Mouse (Mus musculus) Patski (cell line): ENCODE results near the gene Rhbdd2. TPM values are rescaled to one million over a fixed set of nuclear protein-coding genes. Genes with fewer than 3 reads are reported as not detected.

Source experiments
- ATAC-seq: fragments of 100-300 bp; one replicate; pipeline ENCODE4 v1.8.0; 2021
- CTCF ChIA-PET: fragments of 350-600 bp; sonication (Branson Sonifier 250); formaldehyde crosslinking; loops from one replicate; lab custom pipeline; 2022; ENCODE audit warnings: inconsistent platforms; lab: Charles Lee
- POLR2A ChIA-PET: fragments of 350-600 bp; sonication (Branson Sonifier 250); formaldehyde crosslinking; loops from one replicate; lab custom pipeline; 2022; ENCODE audit warnings: antibody characterized with exemption, inconsistent platforms; lab: Charles Lee
- DNase-seq: peaks from one replicate; pipeline ENCODE4 v3.0.0-alpha.2; 2011; ENCODE audit warnings: low read depth, low spot score
- H3K27me3 ChIP-seq: fragments of 371-371 bp; one replicate; pipeline ENCODE4 v1.5.1; 2021
- CTCF ChIP-seq: fragments of 100-300 bp; IDR thresholded peaks from one replicate; pipeline ENCODE4 v1.5.1; 2021
- in situ Hi-C: fragments of 300-500 bp; cut with MboI; formaldehyde crosslinking; loops from 3 replicates; pipeline ENCODE4 v1.11.1; 2018; ENCODE audit warnings: low pct_unique_long_range_greater_than_20kb, mixed read lengths
- polyA plus RNA-seq: library from polyadenylated mRNA; unstranded; gene quantifications from one replicate; pipeline ENCODE4 v1.2.3, GENCODE M21; 2021

The Rhbdd2 gene
- polyA plus RNA-seq, 1 experiment from 2014 or later = 36.7 TPM

DNA sequence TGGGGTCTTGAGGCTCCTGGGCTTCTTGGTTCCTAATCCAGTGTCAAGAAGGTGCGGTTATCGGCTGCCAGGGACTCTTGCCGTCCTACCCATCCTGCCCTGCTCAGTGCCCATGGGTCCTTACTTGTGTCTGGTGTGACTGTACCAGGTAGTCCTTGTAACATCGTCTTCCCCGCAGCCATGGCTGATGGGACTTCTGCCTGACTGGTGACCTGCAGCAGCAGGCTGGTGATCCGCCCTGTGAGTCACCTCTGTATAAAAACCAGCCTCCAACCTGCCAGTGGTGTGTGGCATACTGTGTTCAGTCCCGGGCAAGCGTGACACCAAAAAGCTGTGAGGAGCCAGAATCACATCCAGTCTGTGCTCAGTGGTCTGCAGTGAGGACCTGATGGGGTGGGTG is 11.5 kb downstream of the Rhbdd2 start:
- CTCF ChIA-PET = interaction anchor here (1.4 to 1.6 kb wide), 2 partner anchors 13 to 14 kb away, joined by 3 to 5 read pairs; no protein-coding TSS in a partner anchor
- in situ Hi-C loops = no loop called here
- POLR2A ChIA-PET = no interaction called here
- no peak for TF ChIP-seq CTCF
- no peak for DNase-seq
- H3K27me3 ChIP-seq = no peaks in the 10 kb centered on the region
- ATAC-seq = no peak

DNA sequence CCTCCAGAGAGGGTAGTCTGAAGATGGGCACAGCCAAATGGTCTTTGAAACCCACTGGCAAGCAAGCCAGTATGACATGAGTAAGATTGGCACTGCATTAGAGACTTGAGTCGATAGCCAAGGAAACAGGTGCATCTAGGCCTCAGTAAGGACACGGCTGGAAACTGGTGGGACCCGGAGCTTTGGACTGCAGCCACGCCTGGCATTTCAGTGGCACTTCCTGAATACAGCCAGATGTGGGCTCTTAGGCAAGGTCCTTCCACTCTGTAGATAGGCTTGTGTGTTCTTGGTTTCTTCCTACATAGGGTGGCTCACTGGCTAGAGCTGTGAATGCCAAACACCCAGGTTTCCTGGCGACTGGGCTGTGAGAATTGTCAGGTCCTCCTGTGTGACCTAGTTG is 12.9 kb downstream of the Rhbdd2 start:
- CTCF ChIA-PET = no interaction called here
- H3K27me3 ChIP-seq = no peaks in the 10 kb centered on the region
- in situ Hi-C loops = no loop called here
- DNase-seq = no peak
- no peak for TF ChIP-seq CTCF
- POLR2A ChIA-PET = no interaction called here
- ATAC-seq = no peak

GRCm38 (mm10) chr5:135646038-135646437 is 13.6 kb downstream of the Rhbdd2 start:
- ChIA-PET POLR2A (no interaction called here), CTCF (no interaction called here)
- no peak for ATAC-seq
- no peak for TF ChIP-seq CTCF
- DNase-seq = no peak
- in situ Hi-C loops = no loop called here
- no peaks in the 10 kb centered on the region for H3K27me3 ChIP-seq

DNA sequence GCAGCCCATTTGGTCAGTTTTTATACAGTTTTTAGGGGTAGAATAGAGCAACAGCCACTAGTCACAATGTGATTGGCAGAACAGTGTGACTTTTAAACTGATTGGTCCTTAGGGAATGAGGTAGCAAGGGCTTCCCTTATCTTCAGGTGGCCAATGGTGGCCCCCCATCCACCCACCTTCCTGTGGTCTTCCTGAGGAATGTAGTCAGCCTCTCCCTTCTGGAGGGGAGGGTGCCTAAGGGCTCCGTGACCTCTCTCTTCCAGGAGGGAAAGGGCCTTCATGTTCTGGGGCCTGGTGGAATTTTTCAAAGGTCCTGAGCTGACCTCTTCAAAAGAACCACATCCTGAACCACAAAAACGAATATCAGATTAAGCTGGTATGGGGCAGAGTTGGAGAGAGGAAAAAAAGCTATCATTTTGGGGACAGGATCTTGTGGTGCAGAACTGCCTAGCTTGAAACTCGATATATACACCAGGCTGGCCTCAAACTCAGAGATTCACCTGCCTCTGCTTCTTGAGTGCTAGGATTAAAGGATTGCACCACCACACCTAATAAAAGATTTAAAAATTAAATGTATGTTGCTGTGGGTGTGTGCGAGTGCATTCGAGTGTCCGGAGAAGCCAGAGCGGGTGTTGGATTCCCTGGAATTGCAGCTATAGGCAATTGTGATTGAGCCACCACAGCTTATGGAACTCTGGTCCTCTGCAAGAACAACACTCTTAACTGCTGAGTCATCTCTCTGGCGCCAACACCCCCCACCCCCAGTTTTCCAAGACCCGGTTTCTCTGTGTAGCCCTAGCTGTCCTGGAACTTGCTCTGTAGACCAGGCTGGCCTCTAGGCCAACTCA is 16.3 kb downstream of the Rhbdd2 start:
- in situ Hi-C loops = no loop called here
- no peak for TF ChIP-seq CTCF
- H3K27me3 ChIP-seq = no peaks in the 10 kb centered on the region
- ChIA-PET CTCF (interaction anchor here (1.0 to 1.4 kb wide), 2 partner anchors 9 to 18 kb away, joined by 3 read pairs; no protein-coding TSS in a partner anchor), POLR2A (interaction anchor here (0.6 to 1.3 kb wide), 2 partner anchors 19 to 38 kb away, joined by 3 read pairs; no protein-coding TSS in a partner anchor)
- DNase-seq (no peak), ATAC-seq (no peak)

GRCm38 (mm10) chr5:135649309-135649633 is 16.9 kb downstream of the Rhbdd2 start:
- DNase-seq (no peak), ATAC-seq (no peak)
- ChIA-PET CTCF (interaction anchor here (1.0 to 1.4 kb wide), 2 partner anchors 9 to 19 kb away, joined by 3 read pairs; no protein-coding TSS in a partner anchor), POLR2A (interaction anchor here (1.3 kb wide), 1 partner anchor 18 kb away, joined by 3 read pairs; no protein-coding TSS in a partner anchor)
- in situ Hi-C loops = no loop called here
- no peak for TF ChIP-seq CTCF
- no peaks in the 10 kb centered on the region for H3K27me3 ChIP-seq

DNA sequence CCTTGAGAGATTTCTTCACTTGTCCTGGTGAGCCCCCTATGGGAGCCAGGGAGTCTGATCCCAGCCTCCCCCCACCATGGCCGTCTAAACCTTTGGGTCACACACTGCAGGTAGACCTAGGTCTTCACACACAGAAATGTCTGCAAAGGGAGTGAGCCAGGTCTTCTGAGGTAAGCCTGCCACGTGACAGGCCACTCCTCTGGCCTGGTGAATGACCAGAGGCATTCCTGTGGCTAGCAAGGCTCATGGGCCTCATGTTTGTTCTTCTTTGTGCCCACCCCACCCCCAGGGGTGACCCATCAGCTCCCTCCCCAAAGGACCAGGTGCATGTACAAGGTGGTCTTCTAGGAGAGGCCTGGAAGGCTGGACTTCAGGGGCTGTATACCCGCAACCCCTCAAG is 19.1 kb downstream of the Rhbdd2 start:
- in situ Hi-C loops = no loop called here
- CTCF ChIA-PET = interaction anchor here (0.9 kb wide), 1 partner anchor 21 kb away, joined by 3 read pairs; no protein-coding TSS in a partner anchor
- ATAC-seq (no peak), DNase-seq (no peak)
- no peaks in the 10 kb centered on the region for H3K27me3 ChIP-seq
- POLR2A ChIA-PET = interaction anchor here (0.6 kb wide), 1 partner anchor 15 kb away, joined by 4 read pairs; no protein-coding TSS in a partner anchor
- TF ChIP-seq CTCF = no peak

GRCm38 (mm10) chr5:135653209-135653608 is 20.8 kb downstream of the Rhbdd2 start:
- CTCF ChIA-PET = no interaction called here
- peak; percentile 29 for ATAC-seq

GRCm38 (mm10) chr5:135656046-135656445 is 23.6 kb downstream of the Rhbdd2 start:
- ATAC-seq (no peak), DNase-seq (no peak)
- in situ Hi-C loops = no loop called here
- ChIA-PET POLR2A (no interaction called here), CTCF (no interaction called here)
- no peak for TF ChIP-seq CTCF
- H3K27me3 ChIP-seq = no peaks in the 10 kb centered on the region

More at GRCm38 (mm10) chr5:135653209-135653608, 20.8 kb downstream of the Rhbdd2 start:
- in situ Hi-C loops = no loop called here
- no peak for DNase-seq
- POLR2A ChIA-PET = interaction anchor here (0.6 kb wide), 1 partner anchor 15 kb away, joined by 3 read pairs; no protein-coding TSS in a partner anchor
- no peak for TF ChIP-seq CTCF
- no peaks in the 10 kb centered on the region for H3K27me3 ChIP-seq

DNA sequence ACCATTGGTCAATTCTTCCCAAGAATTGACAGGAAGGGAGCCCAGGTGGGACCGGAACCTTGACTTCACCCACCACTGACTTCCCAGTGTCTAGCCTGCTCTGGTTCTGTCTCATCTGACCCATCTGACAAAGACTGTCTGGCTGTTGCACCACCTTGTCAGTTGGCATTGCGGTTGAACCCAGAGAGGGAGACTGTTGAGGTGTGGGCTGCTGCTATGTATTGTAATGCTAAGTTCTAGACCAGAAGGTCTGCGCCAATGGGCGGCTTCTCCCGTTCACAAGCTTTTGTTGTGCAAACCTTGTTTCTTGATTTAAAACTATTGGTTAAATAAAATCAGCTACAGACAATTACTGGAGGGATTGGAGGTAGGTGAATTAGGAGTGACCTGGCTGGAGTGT is 24.7 kb downstream of the Rhbdd2 start:
- in situ Hi-C loops = no loop called here
- TF ChIP-seq CTCF = no peak
- DNase-seq (no peak), ATAC-seq (no peak)
- ChIA-PET CTCF (interaction anchor here (1.3 kb wide), 1 partner anchor 13 kb away, joined by 3 read pairs; no protein-coding TSS in a partner anchor), POLR2A (no interaction called here)
- H3K27me3 ChIP-seq = no peaks in the 10 kb centered on the region

GRCm38 (mm10) chr5:135657703-135658373 is 25.4 kb downstream of the Rhbdd2 start:
- no peaks in the 10 kb centered on the region for H3K27me3 ChIP-seq
- ChIA-PET POLR2A (no interaction called here), CTCF (interaction anchor here (1.3 kb wide), 1 partner anchor 14 kb away, joined by 3 read pairs; no protein-coding TSS in a partner anchor)
- no peak for ATAC-seq
- in situ Hi-C loops = no loop called here
- no peak for TF ChIP-seq CTCF
- DNase-seq = no peak
